Comparison of ENCODE assay signal across 20 mouse cellular contexts in the genomic region with DNA sequence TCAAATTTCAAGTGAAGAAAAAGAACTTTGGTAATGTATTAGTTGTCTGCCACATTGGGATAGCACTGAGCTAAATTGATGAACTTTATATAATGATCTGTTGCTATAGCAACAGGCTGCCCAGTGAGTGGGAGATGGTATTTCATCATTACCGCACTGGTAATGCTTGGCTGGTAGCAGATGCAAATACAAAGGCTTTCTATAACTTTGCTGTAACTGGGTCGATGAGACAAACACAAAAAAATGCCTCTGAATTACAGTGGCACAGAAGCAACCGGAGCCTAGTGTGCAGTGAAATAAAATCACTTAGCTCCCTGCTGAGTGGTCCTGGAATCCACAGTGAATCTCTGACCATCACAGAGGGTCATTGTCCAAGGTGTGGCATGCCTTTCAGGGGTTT.
A peak's percentile ranks its signal among the peaks of the same experiment; 100 is the strongest.
DNase-seq lines count a peak whose midpoint lies in the region; ATAC-seq lines count a peak whose summit lies in the region.
"Had no signal": no experiment of that assay in that cellular context is flagged by ENCODE, and none has a peak within 500 bp of the region (broad histone marks: within the 10 kb centered on the region; RNA-seq: fewer than 3 reads in every experiment).

No protein-coding gene starts in this region.

- peaks cover 11% of the 10 kb centered on the region for H3K4me1 ChIP-seq in hindbrain, embryonic 13.5 days (replicated peaks)
- no peaks in the 10 kb centered on the region for H3K4me1 ChIP-seq in hindbrain, embryonic 10.5 days (replicated peaks)
- H3K4me1 ChIP-seq in forebrain, embryonic 16.5 days (replicated peaks; ENCODE audit: control insufficient read depth, insufficient read depth, low read length): peaks cover 7% of the 10 kb centered on the region; the same call in 1 of the 2 replicates
- H3K4me1 ChIP-seq in midbrain, embryonic 15.5 days: 0 out of 2 replicates have a peak, but pooled peaks cover 6% of the 10 kb centered on the region
- H3K4me1 ChIP-seq: embryonic facial prominence, embryonic 15.5 days; neural tube, embryonic 12.5 days had no signal

- no peak overlapping the region for H3K27ac ChIP-seq in hindbrain, embryonic 13.5 days
- no peak overlapping the region for H3K27ac ChIP-seq in hindbrain, embryonic 10.5 days
- H3K27ac ChIP-seq in forebrain, embryonic 16.5 days (ENCODE audit: low read length): no peak overlapping the region
- no peak overlapping the region for H3K27ac ChIP-seq in midbrain, embryonic 15.5 days
- H3K27ac ChIP-seq: embryonic facial prominence, embryonic 15.5 days; neural tube, embryonic 12.5 days had no signal

- WGBS in hindbrain, embryonic 13.5 days: 24% methylated on average over 3 of the region's 3 CpGs
- WGBS in hindbrain, embryonic 10.5 days: 55% methylated on average over 3 of the region's 3 CpGs
- 7% methylated on average over 3 of the region's 3 CpGs for WGBS in forebrain, embryonic 16.5 days
- 26% methylated on average over 3 of the region's 3 CpGs for WGBS in midbrain, embryonic 15.5 days

- no peaks in the 10 kb centered on the region for H3K27me3 ChIP-seq in hindbrain, embryonic 13.5 days
- H3K27me3 ChIP-seq in hindbrain, embryonic 10.5 days (ENCODE audit: insufficient read depth, poor library complexity, severe bottlenecking): no peaks in the 10 kb centered on the region
- H3K27me3 ChIP-seq in forebrain, embryonic 16.5 days (replicated peaks; ENCODE audit: control insufficient read depth, insufficient read depth, low read length): no peaks in the 10 kb centered on the region
- no peaks in the 10 kb centered on the region for H3K27me3 ChIP-seq in midbrain, embryonic 15.5 days (replicated peaks)
- H3K27me3 ChIP-seq: embryonic facial prominence, embryonic 15.5 days; neural tube, embryonic 12.5 days had no signal

- H3K9me3 ChIP-seq in hindbrain, embryonic 13.5 days: no peaks in the 10 kb centered on the region
- no peaks in the 10 kb centered on the region for H3K9me3 ChIP-seq in hindbrain, embryonic 10.5 days
- no peaks in the 10 kb centered on the region for H3K9me3 ChIP-seq in forebrain, embryonic 16.5 days (ENCODE audit: control insufficient read depth, low read length)
- H3K9me3 ChIP-seq in midbrain, embryonic 15.5 days: no peaks in the 10 kb centered on the region
- H3K9me3 ChIP-seq: embryonic facial prominence, embryonic 15.5 days; neural tube, embryonic 12.5 days had no signal

- H3K4me2 ChIP-seq in hindbrain, embryonic 13.5 days: no peak overlapping the region
- no peak overlapping the region for H3K4me2 ChIP-seq in forebrain, embryonic 16.5 days (ENCODE audit: low read length)
- no peak overlapping the region for H3K4me2 ChIP-seq in midbrain, embryonic 15.5 days
- H3K4me2 ChIP-seq: embryonic facial prominence, embryonic 15.5 days; neural tube, embryonic 12.5 days had no signal

- ATAC-seq in hindbrain, embryonic 13.5 days (ENCODE audit: low FRiP score): peak; percentile 63
- ATAC-seq in forebrain, embryonic 16.5 days: peak; percentile 68
- ATAC-seq in midbrain, embryonic 15.5 days (replicated peaks): peak; percentile 83

- no peaks in the 10 kb centered on the region for H3K36me3 ChIP-seq in hindbrain, embryonic 13.5 days
- no peaks in the 10 kb centered on the region for H3K36me3 ChIP-seq in hindbrain, embryonic 10.5 days
- no peaks in the 10 kb centered on the region for H3K36me3 ChIP-seq in forebrain, embryonic 16.5 days (ENCODE audit: control insufficient read depth, insufficient read depth)
- H3K36me3 ChIP-seq in midbrain, embryonic 15.5 days (replicated peaks): no peaks in the 10 kb centered on the region
- H3K36me3 ChIP-seq: embryonic facial prominence, embryonic 15.5 days; neural tube, embryonic 12.5 days had no signal

- DNase-seq in hindbrain, embryonic 10.5 days (ENCODE audit: low spot score): no peak
- DNase-seq in brain, adult 2 months (ENCODE audit: low read depth, low spot score): peak; percentile 35
- DNase-seq in thymus, postnatal 10 days (ENCODE audit: low spot score in 2 of 2): no peak
- no peak for DNase-seq in lung, postnatal 25 days (ENCODE audit: low spot score)
- DNase-seq in thymus, postnatal 36 days: no peak
- DNase-seq: adrenal gland, postnatal 14 days; B cell, adult 2 months; cerebellum, adult 9-11 months; embryo, embryonic 11 days; gastrocnemius, postnatal 10 days; kidney, adult 2 months; kidney, postnatal 25 days; left cerebral cortex, postnatal 4 days; lung, adult 18-20 months; lung, postnatal 4 days had no signal

- no peak overlapping the region for H3K9ac ChIP-seq in hindbrain, embryonic 13.5 days
- no peak overlapping the region for H3K9ac ChIP-seq in forebrain, embryonic 16.5 days (replicated peaks; ENCODE audit: low read depth, low read length)
- no peak overlapping the region for H3K9ac ChIP-seq in midbrain, embryonic 15.5 days
- H3K9ac ChIP-seq: embryonic facial prominence, embryonic 15.5 days; neural tube, embryonic 12.5 days had no signal

- no peak overlapping the region for H3K4me3 ChIP-seq in hindbrain, embryonic 13.5 days
- H3K4me3 ChIP-seq in hindbrain, embryonic 10.5 days: no peak overlapping the region
- H3K4me3 ChIP-seq in forebrain, embryonic 16.5 days (replicated peaks; ENCODE audit: low read length): no peak overlapping the region
- H3K4me3 ChIP-seq in midbrain, embryonic 15.5 days: no peak overlapping the region
- H3K4me3 ChIP-seq: embryonic facial prominence, embryonic 15.5 days; neural tube, embryonic 12.5 days had no signal
